Mouse (Mus musculus) B cell, adult 2 months (primary cell): ENCODE data around the gene Gm4756.
"Not testable (repeated sequence)": the region's sequence is repeated elsewhere in the genome, so short reads cannot be mapped to it uniquely, and the experiment has no call there.

Source experiments
- DNase-seq, 2 experiments: peaks; one replicate each; pipeline ENCODE4 v3.0.0; 2022

Gene Gm4756

GRCm38 (mm10) chr12:72648921-72649320 lies 540 bp downstream of the Gm4756 start:
- no peak for DNase-seq

GRCm38 (mm10) chr12:72638025-72638424 lies 11.4 kb downstream of the Gm4756 start:
- DNase-seq, result no peak

- DNase-seq, result no peak
Observed at GRCm38 (mm10) chr12:72628751-72629150, 20.7 kb downstream of the Gm4756 start.

- DNase-seq, result no peak
Observed at GRCm38 (mm10) chr12:72622853-72623496, 26.5 kb downstream of the Gm4756 start.

GRCm38 (mm10) chr12:72621441-72621840 lies 28.0 kb downstream of the Gm4756 start:
- no peak for DNase-seq

GRCm38 (mm10) chr12:72620856-72621255 lies 28.6 kb downstream of the Gm4756 start:
- no peak for DNase-seq

GRCm38 (mm10) chr12:72612053-72612452 lies 37.4 kb downstream of the Gm4756 start:
- DNase-seq, result no peak

- DNase-seq, result not testable (repeated sequence)
Observed at GRCm38 (mm10) chr12:72598731-72599130, 50.7 kb downstream of the Gm4756 start.

- DNase-seq, result no peak
Observed at GRCm38 (mm10) chr12:72594001-72594400, 55.5 kb downstream of the Gm4756 start.

- no peak for DNase-seq
Observed at GRCm38 (mm10) chr12:72592991-72593390, 56.5 kb downstream of the Gm4756 start.

- DNase-seq, result no peak
Observed at GRCm38 (mm10) chr12:72585339-72585738, 64.1 kb downstream of the Gm4756 start.

GRCm38 (mm10) chr12:72583099-72583498 lies 66.4 kb downstream of the Gm4756 start:
- DNase-seq, result no peak

- no peak for DNase-seq
Observed at GRCm38 (mm10) chr12:72582021-72582420, 67.4 kb downstream of the Gm4756 start.

GRCm38 (mm10) chr12:72564281-72564795 lies 85.1 kb downstream of the Gm4756 start:
- DNase-seq, result no peak

GRCm38 (mm10) chr12:72554347-72554746 lies 95.1 kb downstream of the Gm4756 start:
- no peak for DNase-seq

- no peak for DNase-seq
Observed at GRCm38 (mm10) chr12:72538571-72538970, 110.9 kb downstream of the Gm4756 start.

- peak; percentile 97 for DNase-seq
Observed at GRCm38 (mm10) chr12:72536021-72536597, 113.4 kb downstream of the Gm4756 start, which contains the start of gene Pcnx4. Gene Pcnx4, plus strand, starts transcription at chr12:72536383.

GRCm38 (mm10) chr12:72535599-72535998 lies 113.9 kb downstream of the Gm4756 start:
- DNase-seq, result no peak

GRCm38 (mm10) chr12:72533986-72534385 lies 115.5 kb downstream of the Gm4756 start:
- no peak for DNase-seq

GRCm38 (mm10) chr12:72532303-72532702 lies 117.2 kb downstream of the Gm4756 start:
- DNase-seq, result no peak
